Mouse (Mus musculus): ENCODE results near the gene Eapp.

Eapp gene

DNA sequence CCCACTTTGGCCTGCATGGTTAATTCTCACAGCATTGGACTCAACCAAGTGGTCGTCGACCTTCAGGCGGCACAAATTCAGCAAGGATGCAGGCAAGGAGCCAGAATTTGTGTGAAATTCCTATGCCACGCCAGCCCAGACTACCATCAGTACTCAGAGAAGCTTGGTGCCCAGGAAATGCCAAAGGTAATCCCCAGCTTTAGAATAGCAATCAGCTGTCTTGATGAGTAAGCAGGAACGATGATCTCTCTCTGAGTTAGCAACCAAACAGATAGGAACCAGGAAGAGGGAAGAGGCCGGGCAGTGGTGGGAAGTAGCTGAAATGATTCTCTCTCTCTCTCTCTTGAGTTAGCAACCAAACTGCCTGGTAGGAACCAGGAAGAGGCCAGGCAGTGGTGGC lies 55.4 kb downstream of the Eapp start:
- no peak for DNase-seq (ENCODE audit: extremely low spot score)

GRCm38 (mm10) chr12:54637033-54637432 lies 58.7 kb downstream of the Eapp start:
- DNase-seq (ENCODE audit: extremely low spot score) = no peak

DNA sequence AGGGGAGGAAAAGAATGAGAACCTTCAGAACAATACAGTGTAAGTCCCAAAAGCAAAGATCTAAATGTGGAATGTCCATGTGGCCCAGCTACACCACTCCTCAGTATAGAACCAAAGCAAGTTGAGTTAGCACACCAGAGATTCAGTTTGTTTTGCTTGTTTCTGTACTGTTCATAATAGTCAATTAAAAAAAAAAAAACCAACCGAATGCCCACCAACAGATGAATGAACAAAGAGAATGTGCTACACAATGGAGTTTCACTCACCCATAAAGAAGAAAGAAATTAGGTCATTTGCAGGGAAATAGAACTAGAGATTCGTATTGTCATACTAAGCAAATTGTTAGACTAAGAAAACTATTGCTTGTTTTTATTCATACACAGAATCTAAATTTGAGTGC lies 63.6 kb downstream of the Eapp start:
- no peak for DNase-seq (ENCODE audit: extremely low spot score)

GRCm38 (mm10) chr12:54621942-54622341 lies 73.8 kb downstream of the Eapp start:
- DNase-seq (ENCODE audit: extremely low spot score) = no peak

Measured in embryo, embryonic 9.5 days (tissue).